Mouse (Mus musculus) midbrain, embryonic 14.5 days (tissue): ENCODE results near the gene Olfr1274-ps. TPM values are rescaled to one million over a fixed set of nuclear protein-coding genes. Genes with fewer than 3 reads are reported as not detected.

Experiments used
- polyA plus RNA-seq: library from polyadenylated mRNA; unstranded; fragments of >200 nt; fragmentation: Nextera tagmentation; extraction: Ambion mirVana; gene quantifications from 2 replicates; pipeline ENCODE4 v1.2.1, GENCODE M21; 2014

Olfr1274-ps gene
- polyA plus RNA-seq, 1 experiment from 2014 or later: not detected

Other genes starting within 250 kb of the Olfr1274-ps start
- gene Olfr1270, start 245.6 kb upstream of the Olfr1274-ps start, polyA plus RNA-seq: not detected in 2 replicates
- not detected in 2 replicates for gene Olfr1506, start 174.2 kb upstream of the Olfr1274-ps start, polyA plus RNA-seq
- gene Olfr142, start 141.1 kb upstream of the Olfr1274-ps start, polyA plus RNA-seq: not detected in 2 replicates
- gene Olfr1271, start 127.7 kb upstream of the Olfr1274-ps start, polyA plus RNA-seq: not detected in 2 replicates
- gene Olfr1272, start 105.8 kb upstream of the Olfr1274-ps start, polyA plus RNA-seq: not detected in 2 replicates
- not detected in 2 replicates for gene Gm13769, start 76.5 kb upstream of the Olfr1274-ps start, polyA plus RNA-seq
- gene Ptprj, start 182.0 kb downstream of the Olfr1274-ps start, polyA plus RNA-seq: 7.1 and 7.2 TPM in 2 replicates